Mouse (Mus musculus) intestine, postnatal 0 days (tissue): ENCODE results near the gene Heatr6. TPM values are rescaled to one million over a fixed set of nuclear protein-coding genes. Genes with fewer than 3 reads are reported as not detected.
A peak's percentile ranks its signal among the peaks of the same experiment; 100 is the strongest.

Experiments
- ATAC-seq: fragments of 200-750 bp; cut with Nextera tagmentation; 2 replicates; pipeline ENCODE4 v1.8.0; 2017; ENCODE audit warnings: mild to moderate bottlenecking, moderate TSS enrichment, moderate library complexity
- H3K27ac ChIP-seq: fragments of 300-500 bp; sonication (generic); 2 replicates; pipeline ENCODE4 v1.5.1; 2014; ENCODE audit warnings: mild to moderate bottlenecking, low read depth, low read length, moderate library complexity
- H3K27me3 ChIP-seq: fragments of 300-500 bp; sonication (generic); replicated peaks from 2 replicates; pipeline ENCODE4 v1.6.1; 2014; ENCODE audit warnings: low read length, mixed read lengths; ENCODE audit not compliant: control insufficient read depth, insufficient read depth
- H3K36me3 ChIP-seq: fragments of 300-500 bp; sonication (generic); 2 replicates; pipeline ENCODE4 v1.6.1; 2014; ENCODE audit warnings: mild to moderate bottlenecking, moderate library complexity; ENCODE audit not compliant: control insufficient read depth, insufficient read depth
- H3K4me1 ChIP-seq: fragments of 300-500 bp; sonication (generic); replicated peaks from 2 replicates; pipeline ENCODE4 v1.6.1; 2014; ENCODE audit warnings: antibody characterized with exemption, low read length, mixed read lengths; ENCODE audit not compliant: control insufficient read depth, insufficient read depth
- H3K4me2 ChIP-seq: fragments of 300-500 bp; sonication (generic); replicated peaks from 2 replicates; pipeline ENCODE4 v1.6.1; 2014; ENCODE audit warnings: low read depth, mild to moderate bottlenecking, moderate library complexity
- H3K4me3 ChIP-seq: fragments of 300-500 bp; sonication (generic); 2 replicates; pipeline ENCODE4 v1.5.1; 2014; ENCODE audit warnings: low read depth, low read length
- H3K9ac ChIP-seq: fragments of 300-500 bp; sonication (generic); 2 replicates; pipeline ENCODE4 v1.6.1; 2014; ENCODE audit warnings: mild to moderate bottlenecking, low read depth, low read length
- H3K9me3 ChIP-seq: fragments of 300-500 bp; sonication (generic); 2 replicates; pipeline ENCODE4 v1.6.1; 2016; ENCODE audit warnings: mixed run types; ENCODE audit not compliant: control insufficient read depth
- CTCF ChIP-seq: sonication (generic); IDR thresholded peaks from 2 replicates; pipeline ENCODE4 v1.5.1; 2016; ENCODE audit warnings: low read depth, mild to moderate bottlenecking, control low read depth, antibody characterized with exemption, moderate library complexity
- WGBS: fragments of 180-500 bp; shearing (Covaris S2); extraction: QIAGEN DNeasy Blood & Tissue Kit; methylation state at CpG from one replicate; pipeline ENCODE4 v1.1.7; 2014; 5-methylcytosine and 5-hydroxymethylcytosine counted together
- polyA plus RNA-seq: library from polyadenylated mRNA; unstranded; fragments of >200 nt; fragmentation: Nextera tagmentation; extraction: Ambion mirVana; gene quantifications from 2 replicates; pipeline ENCODE4 v1.2.1, GENCODE M21; 2015

Heatr6 gene
- polyA plus RNA-seq, 1 experiment from 2014 or later = 7.7 TPM

DNA sequence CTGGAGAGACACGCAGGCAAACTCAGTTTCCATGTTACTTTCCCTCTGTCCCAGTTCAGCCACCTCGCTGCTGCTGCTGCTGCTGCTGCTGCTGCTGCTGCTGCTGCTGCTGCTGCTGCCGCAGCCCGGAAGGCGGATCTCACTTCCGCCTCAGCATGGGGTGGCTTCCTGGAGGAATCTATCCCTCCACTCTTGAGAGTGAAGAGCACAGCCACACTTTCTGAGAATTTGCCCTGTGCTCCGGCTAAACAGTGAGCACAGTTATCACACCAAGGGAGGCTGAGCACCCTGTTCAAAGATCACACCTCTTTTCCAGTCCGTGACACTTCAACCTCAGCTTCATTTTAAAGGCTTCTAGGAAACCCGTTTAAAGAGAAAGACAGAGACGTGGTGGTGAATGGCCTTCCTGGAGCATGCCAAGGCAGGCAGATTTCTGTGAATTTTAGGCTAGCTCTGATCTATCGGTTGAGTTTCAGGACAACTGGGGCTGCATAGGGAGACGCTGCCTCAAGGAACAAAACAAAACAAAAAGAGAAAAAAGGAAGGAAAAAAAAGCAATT, 46.5 kb downstream of the Heatr6 start:
- H3K27me3 ChIP-seq = no peaks in the 10 kb centered on the region
- H3K4me3 ChIP-seq = no peak overlapping the region
- no peaks in the 10 kb centered on the region for H3K9me3 ChIP-seq
- H3K4me2 ChIP-seq = no peak overlapping the region
- ATAC-seq = no peak
- 78% methylated on average over 12 of the region's 12 CpGs for WGBS
- H3K36me3 ChIP-seq = no peaks in the 10 kb centered on the region
- no peak overlapping the region for H3K9ac ChIP-seq
- no peak overlapping the region for H3K27ac ChIP-seq
- no peak for TF ChIP-seq CTCF
- H3K4me1 ChIP-seq = no peaks in the 10 kb centered on the region

DNA sequence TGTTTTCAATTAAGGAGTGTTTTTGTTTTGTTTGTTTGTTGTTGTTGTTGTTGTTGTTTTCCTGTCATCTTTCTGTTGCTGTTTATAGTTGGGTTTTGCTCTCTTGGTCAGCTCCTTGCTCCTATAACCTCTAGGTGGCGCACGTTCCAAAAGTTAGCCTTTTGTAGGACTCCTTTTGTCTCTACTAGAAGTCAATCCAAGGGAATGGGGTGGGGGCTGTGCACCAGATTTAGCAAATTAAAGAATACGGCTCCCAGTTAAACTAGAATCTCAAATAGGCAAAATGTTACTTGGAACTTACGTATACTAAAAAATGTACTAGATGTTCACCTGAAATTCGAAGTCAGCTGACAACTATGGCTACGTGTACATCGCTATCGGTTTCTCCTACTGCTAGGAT, 48.7 kb downstream of the Heatr6 start:
- TF ChIP-seq CTCF = peak; percentile 76
- no peaks in the 10 kb centered on the region for H3K4me1 ChIP-seq
- H3K4me2 ChIP-seq = no peak overlapping the region
- H3K36me3 ChIP-seq = no peaks in the 10 kb centered on the region
- no peak overlapping the region for H3K27ac ChIP-seq
- ATAC-seq = no peak
- no peak overlapping the region for H3K9ac ChIP-seq
- H3K9me3 ChIP-seq = no peaks in the 10 kb centered on the region
- WGBS = 68% methylated on average over 8 of the region's 8 CpGs
- no peak overlapping the region for H3K4me3 ChIP-seq
- no peaks in the 10 kb centered on the region for H3K27me3 ChIP-seq

DNA sequence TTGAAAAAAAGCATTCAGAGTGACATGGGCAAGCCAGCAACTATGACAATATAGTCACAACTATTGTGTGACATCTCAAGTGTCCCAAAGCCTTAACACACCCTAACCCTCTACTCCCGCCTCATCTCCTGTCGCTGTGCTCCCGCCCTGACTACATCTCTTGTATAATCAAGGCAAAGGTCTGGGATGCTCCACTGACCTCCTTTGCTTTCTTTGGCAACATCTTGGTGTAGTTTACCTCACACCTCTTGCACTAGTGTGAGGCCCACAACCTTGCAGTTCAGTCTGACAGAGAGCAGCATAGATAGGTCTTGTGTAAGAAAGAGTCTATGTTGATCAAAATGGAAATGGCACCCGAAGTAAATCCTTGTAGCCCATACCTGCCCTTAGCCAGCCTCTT, 49.1 kb downstream of the Heatr6 start:
- Histone ChIP-seq H3K36me3 (no peaks in the 10 kb centered on the region), H3K27me3 (no peaks in the 10 kb centered on the region), H3K4me2 (no peak overlapping the region), H3K9ac (no peak overlapping the region), H3K9me3 (no peaks in the 10 kb centered on the region), H3K4me1 (no peaks in the 10 kb centered on the region), H3K27ac (no peak overlapping the region), H3K4me3 (no peak overlapping the region)
- no peak for TF ChIP-seq CTCF
- WGBS = 94% methylated on average over 4 of the region's 4 CpGs
- ATAC-seq = no peak

DNA sequence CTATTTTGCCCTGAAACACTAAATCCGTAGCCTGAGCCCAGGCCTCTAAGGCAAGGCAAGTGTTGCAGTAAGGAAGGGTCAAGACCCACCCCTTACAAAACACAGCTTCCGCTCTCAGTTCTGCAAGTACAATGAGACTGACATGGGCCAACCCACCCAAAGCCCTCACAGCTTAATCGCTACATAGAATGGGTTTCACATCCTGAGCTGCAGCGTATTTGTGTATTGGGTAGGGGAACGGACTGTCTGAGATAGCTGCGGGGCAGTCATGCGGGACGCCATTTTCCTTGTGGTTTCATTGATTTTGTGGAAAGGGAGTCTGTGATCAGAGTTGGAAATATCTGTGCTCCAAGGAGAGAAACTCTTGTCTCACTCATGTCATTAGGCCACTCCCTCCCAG, 56.9 kb downstream of the Heatr6 start:
- WGBS = 93% methylated on average over 8 of the region's 8 CpGs
- no peak for TF ChIP-seq CTCF
- Histone ChIP-seq H3K4me1 (no peaks in the 10 kb centered on the region), H3K36me3 (no peaks in the 10 kb centered on the region), H3K4me3 (no peak overlapping the region), H3K27ac (no peak overlapping the region), H3K9me3 (no peaks in the 10 kb centered on the region), H3K4me2 (no peak overlapping the region), H3K27me3 (no peaks in the 10 kb centered on the region), H3K9ac (no peak overlapping the region)
- no peak for ATAC-seq

DNA sequence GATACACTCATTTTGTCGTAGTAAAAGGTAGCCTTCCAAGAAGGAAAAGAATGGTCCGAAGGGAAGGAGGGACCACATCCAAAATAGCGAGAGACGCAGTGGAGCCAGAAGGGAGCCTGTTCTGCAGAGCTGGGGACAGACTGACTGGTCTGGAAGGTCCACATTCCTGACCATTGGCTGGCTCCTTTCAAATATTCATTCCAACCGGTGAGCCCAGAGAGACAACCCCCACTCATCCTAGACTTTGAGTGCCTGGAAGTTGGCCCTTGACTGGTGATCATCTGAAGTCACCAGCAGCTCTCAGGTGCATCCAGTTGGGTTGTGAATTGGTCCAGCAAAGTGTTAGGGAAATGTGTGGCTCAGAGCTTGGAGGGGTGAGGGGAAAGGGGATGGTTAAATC, 61.7 kb downstream of the Heatr6 start:
- ATAC-seq = no peak
- H3K4me2 ChIP-seq = no peak overlapping the region
- no peak for TF ChIP-seq CTCF
- no peak overlapping the region for H3K27ac ChIP-seq
- H3K9ac ChIP-seq = no peak overlapping the region
- peaks cover 4% of the 10 kb centered on the region; the same call in 1 of the 2 replicates for H3K4me1 ChIP-seq
- H3K36me3 ChIP-seq = no peaks in the 10 kb centered on the region
- H3K4me3 ChIP-seq = no peak overlapping the region
- no peaks in the 10 kb centered on the region for H3K27me3 ChIP-seq
- 73% methylated on average over 5 of the region's 5 CpGs for WGBS
- no peaks in the 10 kb centered on the region for H3K9me3 ChIP-seq

DNA sequence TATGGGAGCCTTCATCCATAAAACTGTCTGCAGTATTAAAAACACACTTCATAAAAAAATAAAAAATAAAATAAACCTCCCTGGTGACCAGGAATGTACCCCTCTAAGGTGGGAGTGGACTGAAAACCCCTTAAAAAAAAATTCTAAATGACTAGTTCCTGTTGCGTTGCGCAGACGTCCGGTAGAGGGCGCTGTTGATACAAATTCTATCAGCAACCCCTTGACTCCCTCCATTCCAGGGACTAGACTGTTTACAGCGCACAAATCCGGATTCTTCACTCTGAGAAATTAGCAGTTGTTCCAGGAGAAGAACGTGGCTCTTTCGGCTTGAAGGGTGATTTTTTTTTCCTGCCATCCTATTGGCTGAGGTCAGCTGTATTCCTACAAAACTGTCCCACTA, 62.1 kb downstream of the Heatr6 start:
- 7% methylated on average over 9 of the region's 9 CpGs for WGBS

DNA sequence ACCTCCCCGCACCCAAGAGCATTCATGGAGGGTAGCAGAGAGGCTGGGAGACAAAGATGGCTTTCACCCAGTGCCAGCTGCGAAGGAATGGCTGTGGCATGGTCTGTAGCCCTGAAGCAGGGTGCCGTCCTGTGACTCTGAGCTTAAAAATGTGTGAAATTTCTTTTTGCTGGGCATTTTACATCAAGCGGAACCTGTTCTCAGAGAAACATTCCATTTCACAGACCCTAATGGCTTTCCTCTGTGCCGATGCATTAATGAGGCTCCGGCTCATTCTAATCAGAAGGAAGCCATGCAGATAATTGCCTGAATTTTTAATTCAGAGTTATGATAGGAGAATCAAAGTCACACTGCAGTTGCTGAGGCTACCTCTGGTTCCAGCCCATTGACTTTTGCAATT, 63.6 kb downstream of the Heatr6 start:
- H3K4me2 ChIP-seq = no peak overlapping the region
- ATAC-seq = no peak
- no peaks in the 10 kb centered on the region for H3K36me3 ChIP-seq
- H3K9me3 ChIP-seq = no peaks in the 10 kb centered on the region
- H3K4me3 ChIP-seq = no peak overlapping the region
- H3K4me1 ChIP-seq = peaks cover 4% of the 10 kb centered on the region; the same call in 1 of the 2 replicates
- WGBS = 91% methylated on average over 6 of the region's 6 CpGs
- no peaks in the 10 kb centered on the region for H3K27me3 ChIP-seq
- H3K9ac ChIP-seq = no peak overlapping the region
- TF ChIP-seq CTCF = no peak
- H3K27ac ChIP-seq = no peak overlapping the region

More for the DNA sequence above, 62.1 kb downstream of the Heatr6 start:
- Histone ChIP-seq H3K9me3 (no peaks in the 10 kb centered on the region), H3K4me2 (no peak overlapping the region), H3K9ac (no peak overlapping the region), H3K27ac (no peak overlapping the region), H3K4me1 (peaks cover 4% of the 10 kb centered on the region; the same call in 1 of the 2 replicates), H3K27me3 (no peaks in the 10 kb centered on the region), H3K4me3 (no peak overlapping the region), H3K36me3 (no peaks in the 10 kb centered on the region)
- no peak for ATAC-seq
- TF ChIP-seq CTCF = peak; percentile 80
